Mouse (Mus musculus) hindbrain, postnatal 0 days (tissue): ENCODE measurements around the gene Gnas. TPM values are rescaled to one million over a fixed set of nuclear protein-coding genes. Genes with fewer than 3 reads are reported as not detected.
"Not testable (repeated sequence)": the region's sequence is repeated elsewhere in the genome, so short reads cannot be mapped to it uniquely, and the experiment has no call there.

ENCODE experiments used
- ATAC-seq: fragments of 200-750 bp; cut with Nextera tagmentation; 2 replicates; pipeline ENCODE4 v1.8.0; 2017; ENCODE audit warnings: mild to moderate bottlenecking, moderate TSS enrichment, moderate library complexity
- DNase-seq: peaks from one replicate; pipeline ENCODE4 v3.0.0-alpha.2; 2015; ENCODE audit warnings: low spot score
- H3K27ac ChIP-seq: fragments of 300-500 bp; sonication (generic); 2 replicates; pipeline ENCODE4 v1.5.1; 2014; ENCODE audit warnings: mild to moderate bottlenecking
- H3K27me3 ChIP-seq: fragments of 300-500 bp; sonication (generic); 2 replicates; pipeline ENCODE4 v1.6.1; 2014; ENCODE audit warnings: low read length, mixed read lengths; ENCODE audit not compliant: insufficient read depth
- H3K36me3 ChIP-seq: fragments of 300-500 bp; sonication (generic); 2 replicates; pipeline ENCODE4 v1.6.1; 2014; ENCODE audit warnings: low read length, mixed read lengths; ENCODE audit not compliant: insufficient read depth
- H3K4me1 ChIP-seq: fragments of 300-500 bp; sonication (generic); 2 replicates; pipeline ENCODE4 v1.6.1; 2014; ENCODE audit warnings: antibody characterized with exemption, low read length, mixed read lengths; ENCODE audit not compliant: insufficient read depth
- H3K4me2 ChIP-seq: fragments of 300-500 bp; sonication (generic); 2 replicates; pipeline ENCODE4 v1.6.1; 2014; ENCODE audit warnings: low read depth, mild to moderate bottlenecking, low read length, moderate library complexity, mixed read lengths
- H3K4me3 ChIP-seq: fragments of 300-500 bp; sonication (generic); 2 replicates; pipeline ENCODE4 v1.5.1; 2014; ENCODE audit warnings: low read length
- H3K9ac ChIP-seq: fragments of 300-500 bp; sonication (generic); replicated peaks from 2 replicates; pipeline ENCODE4 v1.6.1; 2014; ENCODE audit warnings: mild to moderate bottlenecking, low read length, moderate library complexity, mixed read lengths
- H3K9me3 ChIP-seq: fragments of 300-500 bp; sonication (generic); 2 replicates; pipeline ENCODE4 v1.6.1; 2016; ENCODE audit warnings: low read length, mixed read lengths
- CTCF ChIP-seq: IDR thresholded peaks from 2 replicates; pipeline ENCODE4 v1.5.1; 2016; ENCODE audit warnings: antibody characterized with exemption, control low read depth, low read depth
- WGBS: fragments of 180-500 bp; shearing (Covaris S2); extraction: QIAGEN DNeasy Blood & Tissue Kit; methylation state at CpG from one replicate; pipeline ENCODE4 v1.1.7; 2014; 5-methylcytosine and 5-hydroxymethylcytosine counted together
- polyA plus RNA-seq: library from polyadenylated mRNA; unstranded; fragments of >200 nt; fragmentation: Nextera tagmentation; extraction: Ambion mirVana; gene quantifications from 2 replicates; pipeline ENCODE4 v1.2.1, GENCODE M21; 2015
- total RNA-seq: library from RNA; depleted of rRNA; stranded (reverse); fragments of >200 nt; gene quantifications from 2 replicates; pipeline ENCODE4 v1.2.3, GENCODE M21; 2014

The Gnas gene
- total and polyA plus RNA-seq, 2 experiments from 2014 or later, result 1,738 to 1,873 TPM

DNA sequence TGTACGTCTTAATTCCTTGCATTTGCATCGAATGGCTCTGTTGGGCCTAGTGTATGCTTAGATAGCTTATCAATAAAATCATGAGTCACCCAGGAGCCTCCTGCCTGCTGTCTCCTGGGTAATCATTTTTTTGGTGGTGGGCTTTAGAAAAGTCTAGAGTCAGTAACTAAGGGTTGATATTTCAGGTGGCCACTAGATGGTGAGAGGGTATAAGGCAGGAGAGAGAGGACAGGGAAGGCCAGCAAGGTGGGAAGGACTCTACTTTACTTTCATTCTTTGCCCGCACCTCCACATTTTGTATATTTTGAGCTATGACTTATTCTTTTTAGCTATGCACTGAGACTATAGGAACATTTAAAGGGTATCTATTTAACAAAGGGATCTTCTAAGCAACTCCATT is 23.8 kb downstream of the Gnas start:
- DNase-seq, result no peak
- Histone ChIP-seq H3K9me3 (no peaks in the 10 kb centered on the region), H3K36me3 (no peaks in the 10 kb centered on the region), H3K4me2 (no peak overlapping the region), H3K4me3 (no peak overlapping the region), H3K9ac (no peak overlapping the region), H3K27ac (no peak overlapping the region), H3K27me3 (no peaks in the 10 kb centered on the region), H3K4me1 (no peaks in the 10 kb centered on the region)
- ATAC-seq, result no peak
- peak; percentile 58 for TF ChIP-seq CTCF
- WGBS, result 83% methylated on average over 3 of the region's 3 CpGs

DNA sequence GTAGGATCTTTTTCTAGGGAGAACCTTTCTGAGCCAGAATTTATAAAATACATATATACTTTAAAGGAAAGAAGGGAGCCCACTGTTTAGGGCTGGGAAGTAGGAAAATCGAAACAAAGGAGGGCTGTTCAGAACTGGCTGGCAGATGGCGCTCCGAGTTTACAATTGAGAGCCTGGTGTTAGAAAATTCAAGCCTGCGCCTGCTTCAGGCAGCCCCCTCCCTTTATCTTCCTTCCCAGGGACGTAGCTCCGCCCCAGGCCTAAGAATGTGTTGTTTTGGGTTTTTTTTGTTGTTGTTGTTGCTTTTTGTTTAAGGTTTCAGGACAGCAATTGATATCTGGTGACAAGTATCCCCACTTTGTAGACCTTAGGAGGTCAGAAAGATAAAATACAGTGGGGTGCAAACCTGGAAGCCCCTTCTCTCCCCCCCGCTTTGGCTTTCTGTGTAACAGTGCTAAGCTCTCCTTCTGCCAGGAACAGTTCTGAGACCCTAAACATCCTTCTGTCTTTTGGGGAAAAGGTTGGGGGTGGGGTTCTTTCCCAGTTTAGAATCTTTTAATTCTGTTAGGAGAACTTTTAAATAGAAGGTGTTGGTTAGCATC is 26.9 kb downstream of the Gnas start:
- DNase-seq, result peak; percentile 86
- Histone ChIP-seq H3K27ac (no peak overlapping the region), H3K27me3 (no peaks in the 10 kb centered on the region), H3K9ac (no peak overlapping the region), H3K4me1 (no peaks in the 10 kb centered on the region), H3K36me3 (no peaks in the 10 kb centered on the region), H3K4me3 (no peak overlapping the region), H3K9me3 (no peaks in the 10 kb centered on the region), H3K4me2 (no peak overlapping the region)
- peak; percentile 80 for TF ChIP-seq CTCF
- 11% methylated on average over 7 of the region's 7 CpGs for WGBS
- ATAC-seq, result peak; percentile 88

DNA sequence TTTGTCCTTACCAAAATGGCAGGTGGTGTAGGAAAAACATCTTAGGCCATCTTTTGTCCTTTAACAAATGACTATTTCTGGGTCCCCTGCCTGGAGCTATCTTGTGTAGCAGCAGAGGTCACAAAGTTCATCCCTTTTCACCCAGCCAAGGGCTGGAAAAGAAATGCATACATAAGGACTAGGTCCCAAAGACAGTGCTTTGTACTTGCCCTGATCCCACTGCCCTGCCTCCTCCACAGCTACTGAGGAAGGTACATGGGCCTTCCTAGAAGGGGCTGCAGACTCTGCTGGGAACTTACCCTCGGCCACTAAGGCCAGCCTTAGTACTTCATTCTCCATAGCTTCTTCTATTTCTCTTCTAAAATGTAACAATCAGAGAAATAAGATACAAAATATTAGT is 27.5 kb downstream of the Gnas start:
- no peak overlapping the region for H3K9ac ChIP-seq
- H3K27me3 ChIP-seq, result no peaks in the 10 kb centered on the region
- H3K4me3 ChIP-seq, result no peak overlapping the region
- no peak for ATAC-seq
- H3K4me1 ChIP-seq, result no peaks in the 10 kb centered on the region
- no peaks in the 10 kb centered on the region for H3K9me3 ChIP-seq
- 52% methylated on average over 1 of the region's 1 CpGs for WGBS
- no peak overlapping the region for H3K27ac ChIP-seq
- no peak for DNase-seq
- no peak overlapping the region for H3K4me2 ChIP-seq
- no peak for TF ChIP-seq CTCF
- H3K36me3 ChIP-seq, result no peaks in the 10 kb centered on the region

GRCm38 (mm10) chr2:174312118-174312647 is 28.1 kb downstream of the Gnas start:
- Histone ChIP-seq H3K27ac (no peak overlapping the region), H3K27me3 (no peaks in the 10 kb centered on the region), H3K9me3 (no peaks in the 10 kb centered on the region), H3K36me3 (no peaks in the 10 kb centered on the region), H3K4me1 (no peaks in the 10 kb centered on the region), H3K9ac (no peak overlapping the region), H3K4me3 (no peak overlapping the region), H3K4me2 (no peak overlapping the region)
- WGBS, result 41% methylated on average over 4 of the region's 4 CpGs
- ATAC-seq, result peak; percentile 72
- peak; percentile 89 for DNase-seq
- peak; percentile 84 for TF ChIP-seq CTCF

DNA sequence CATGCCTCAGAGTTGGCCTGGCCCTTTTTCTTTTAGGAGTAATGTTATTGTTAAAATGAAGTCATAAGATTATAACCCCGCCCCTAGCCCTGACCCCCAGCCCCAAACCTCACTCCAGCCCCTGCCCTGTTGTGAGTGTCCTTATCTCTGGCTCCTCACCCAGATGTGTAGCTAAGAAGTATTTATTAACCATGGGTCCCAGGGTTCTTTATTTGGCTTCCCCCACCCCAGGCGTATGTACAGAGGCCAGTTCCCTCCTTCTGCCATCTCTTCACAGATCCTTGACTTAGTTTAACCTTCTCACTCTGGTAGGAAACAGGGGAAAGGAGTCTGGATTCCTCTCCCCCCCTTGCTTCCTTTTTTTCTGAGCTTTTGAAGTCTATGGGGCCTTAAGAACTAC is 28.5 kb downstream of the Gnas start:
- Histone ChIP-seq H3K9me3 (no peaks in the 10 kb centered on the region), H3K9ac (no peak overlapping the region), H3K36me3 (no peaks in the 10 kb centered on the region), H3K4me3 (no peak overlapping the region), H3K27ac (no peak overlapping the region), H3K4me2 (no peak overlapping the region), H3K4me1 (no peaks in the 10 kb centered on the region), H3K27me3 (no peaks in the 10 kb centered on the region)
- WGBS, result 86% methylated on average over 2 of the region's 2 CpGs
- ATAC-seq, result peak; percentile 21; the same call in 1 of the 2 replicates
- no peak for TF ChIP-seq CTCF
- DNase-seq, result no peak

DNA sequence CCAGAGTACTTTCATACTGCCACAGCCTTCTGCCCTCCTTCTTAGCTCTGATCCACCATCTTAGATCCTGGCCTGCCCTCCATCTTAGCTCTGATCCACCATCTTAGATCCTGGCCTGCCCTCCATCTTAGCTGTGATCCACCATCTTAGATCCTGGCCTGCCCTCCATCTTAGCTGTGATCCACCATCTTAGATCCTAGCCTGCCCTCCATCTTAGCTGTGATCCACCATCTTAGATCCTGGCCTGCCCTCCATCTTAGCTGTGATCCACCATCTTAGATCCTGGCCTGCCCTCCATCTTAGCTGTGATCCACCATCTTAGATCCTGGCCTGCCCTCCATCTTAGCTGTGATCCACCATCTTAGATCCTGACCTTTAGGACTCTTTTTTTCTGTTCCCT is 31.3 kb downstream of the Gnas start:
- H3K9me3 ChIP-seq, H3K27me3 ChIP-seq, H3K4me3 ChIP-seq, H3K9ac ChIP-seq, ATAC-seq, H3K36me3 ChIP-seq, H3K27ac ChIP-seq, H3K4me2 ChIP-seq, H3K4me1 ChIP-seq, DNase-seq: not testable (repeated sequence)

DNA sequence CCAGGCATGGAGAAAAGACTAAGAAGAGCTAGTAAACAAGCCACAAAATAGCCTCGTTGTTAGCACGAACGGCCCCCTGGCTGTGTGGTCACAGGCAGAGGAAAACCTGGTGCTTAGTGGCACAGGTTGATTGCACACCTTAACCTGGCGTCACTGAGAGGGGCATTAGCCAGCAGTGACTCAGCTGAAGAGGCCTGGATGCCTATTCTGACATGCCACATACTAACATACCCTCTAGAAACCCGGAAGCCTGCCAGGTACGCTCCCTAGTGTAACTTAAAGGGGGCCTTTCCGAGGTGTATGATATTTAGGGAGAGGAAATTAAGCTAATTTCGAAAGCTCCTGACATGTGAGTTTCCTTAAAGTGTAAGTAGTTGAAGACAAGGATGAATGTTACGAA is 32.5 kb downstream of the Gnas start:
- H3K9me3 ChIP-seq, result no peaks in the 10 kb centered on the region
- no peak overlapping the region for H3K4me3 ChIP-seq
- no peak for TF ChIP-seq CTCF
- H3K27ac ChIP-seq, result no peak overlapping the region
- DNase-seq (no peak), ATAC-seq (no peak)
- no peaks in the 10 kb centered on the region for H3K36me3 ChIP-seq
- no peaks in the 10 kb centered on the region for H3K27me3 ChIP-seq
- H3K9ac ChIP-seq, result no peak overlapping the region
- no peaks in the 10 kb centered on the region for H3K4me1 ChIP-seq
- no peak overlapping the region for H3K4me2 ChIP-seq
- WGBS, result 87% methylated on average over 9 of the region's 9 CpGs
